ENCODE assay signal across 11 mouse cellular contexts in the genomic region with DNA sequence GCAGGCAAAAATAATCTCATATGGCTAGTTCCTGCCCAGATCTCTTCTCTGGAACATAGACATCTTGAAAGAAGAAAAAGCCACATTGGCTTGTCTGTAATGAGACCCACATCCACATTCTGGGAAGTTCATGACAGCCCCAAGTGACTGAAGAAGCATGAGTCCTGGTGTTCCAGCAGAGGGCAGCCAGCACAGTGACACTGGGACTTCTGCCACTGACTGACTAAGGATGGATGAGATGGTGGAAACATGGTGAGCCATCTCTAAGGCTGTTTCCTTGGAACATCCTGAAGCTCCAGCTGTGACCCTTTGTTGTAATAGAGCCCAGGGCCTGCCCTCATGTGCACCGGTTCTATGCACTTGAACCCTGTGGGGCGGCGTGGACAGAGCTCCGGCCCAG. TPM values are rescaled to one million over a fixed set of nuclear protein-coding genes. Genes with fewer than 3 reads are reported as not detected.
DNase-seq lines count a peak whose midpoint lies in the region; ATAC-seq and TF ChIP-seq lines count a peak whose summit lies in the region.
"Had no signal": no experiment of that assay in that cellular context is flagged by ENCODE, and none has a peak within 500 bp of the region (broad histone marks: within the 10 kb centered on the region; RNA-seq: fewer than 3 reads in every experiment).

No protein-coding gene starts in this region.

- H3K79me2 ChIP-seq in heart, adult 2 months (replicated peaks; ENCODE audit: control insufficient read depth, insufficient read depth, low read length): no peaks in the 10 kb centered on the region

- H3K36me3 ChIP-seq in heart, adult 2 months (ENCODE audit: control insufficient read depth, insufficient read depth, low read length): no peaks in the 10 kb centered on the region
- H3K36me3 ChIP-seq in heart, embryonic 11.5 days (ENCODE audit: control insufficient read depth, insufficient read depth, low read length): no peaks in the 10 kb centered on the region
- no peaks in the 10 kb centered on the region for H3K36me3 ChIP-seq in midbrain, postnatal 0 days (ENCODE audit: insufficient read depth, low read length)
- H3K36me3 ChIP-seq in midbrain, embryonic 11.5 days (ENCODE audit: control insufficient read depth, insufficient read depth, low read length): no peaks in the 10 kb centered on the region
- no peaks in the 10 kb centered on the region for H3K36me3 ChIP-seq in stomach, postnatal 0 days (ENCODE audit: control insufficient read depth, insufficient read depth, low read length)

- peak in 1 of 2 experiments; percentile 54 for DNase-seq in heart, adult 2 months
- no peak for DNase-seq in midbrain, postnatal 0 days (ENCODE audit: low spot score)
- no peak for DNase-seq in midbrain, embryonic 11.5 days (ENCODE audit: low spot score, missing footprints)
- DNase-seq in heart, postnatal 10 days: peak; percentile 52 to 60
- no peak for DNase-seq in stomach, postnatal 0 days (ENCODE audit: low spot score)
- DNase-seq in spleen, postnatal 10 days (ENCODE audit: low spot score in 2 of 2): no peak
- DNase-seq: gastrocnemius, postnatal 25 days; thymus, postnatal 25 days had no signal

- H3K27me3 ChIP-seq in heart, adult 2 months (ENCODE audit: control insufficient read depth, insufficient read depth, low read length): no peaks in the 10 kb centered on the region
- no peaks in the 10 kb centered on the region for H3K27me3 ChIP-seq in heart, embryonic 11.5 days (ENCODE audit: control insufficient read depth, insufficient read depth, low read length)
- no peaks in the 10 kb centered on the region for H3K27me3 ChIP-seq in midbrain, postnatal 0 days (ENCODE audit: insufficient read depth, low read length)
- no peaks in the 10 kb centered on the region for H3K27me3 ChIP-seq in midbrain, embryonic 11.5 days (ENCODE audit: control insufficient read depth, insufficient read depth, low read length)
- H3K27me3 ChIP-seq in stomach, postnatal 0 days (ENCODE audit: control insufficient read depth, insufficient read depth, low read length): no peaks in the 10 kb centered on the region

- H3K9me3 ChIP-seq in heart, embryonic 11.5 days (replicated peaks; ENCODE audit: control insufficient read depth, low read length): no peaks in the 10 kb centered on the region
- no peaks in the 10 kb centered on the region for H3K9me3 ChIP-seq in midbrain, postnatal 0 days (ENCODE audit: low read length)
- no peaks in the 10 kb centered on the region for H3K9me3 ChIP-seq in midbrain, embryonic 11.5 days (ENCODE audit: control insufficient read depth, low read length)
- no peaks in the 10 kb centered on the region for H3K9me3 ChIP-seq in stomach, postnatal 0 days (ENCODE audit: control insufficient read depth, low read length)

- H3K4me3 ChIP-seq in heart, adult 2 months: no peak overlapping the region
- H3K4me3 ChIP-seq in heart, embryonic 11.5 days (ENCODE audit: low read depth, low read length): no peak overlapping the region
- H3K4me3 ChIP-seq in midbrain, postnatal 0 days (ENCODE audit: low read depth, low read length): no peak overlapping the region
- no peak overlapping the region for H3K4me3 ChIP-seq in midbrain, embryonic 11.5 days (ENCODE audit: low read depth, low read length)
- no peak overlapping the region for H3K4me3 ChIP-seq in stomach, postnatal 0 days (ENCODE audit: low read depth, low read length)

- no peak overlapping the region for H3K27ac ChIP-seq in heart, adult 2 months
- no peak overlapping the region for H3K27ac ChIP-seq in heart, embryonic 11.5 days (ENCODE audit: low read depth, low read length)
- no peak overlapping the region for H3K27ac ChIP-seq in midbrain, postnatal 0 days (ENCODE audit: low read depth, low read length)
- H3K27ac ChIP-seq in midbrain, embryonic 11.5 days (ENCODE audit: low read depth, low read length): no peak overlapping the region
- H3K27ac ChIP-seq in stomach, postnatal 0 days (replicated peaks): no peak overlapping the region
- H3K27ac ChIP-seq: hindbrain, embryonic 14.5 days had no signal

- intact Hi-C loops in heart, adult 2 months (cut with DNase I): no loop called here
- intact Hi-C loops in heart, postnatal 10 days (cut with DNase I): no loop called here

- 59% methylated on average over 4 of the region's 4 CpGs for WGBS in heart, adult 2 months
- WGBS in heart, embryonic 11.5 days (ENCODE audit: insufficient replicate concordance): 80% methylated on average over 4 of the region's 4 CpGs
- WGBS in midbrain, postnatal 0 days: 86% methylated on average over 4 of the region's 4 CpGs
- 91% methylated on average over 4 of the region's 4 CpGs for WGBS in midbrain, embryonic 11.5 days
- WGBS in stomach, postnatal 0 days: 86% methylated on average over 4 of the region's 4 CpGs

- no peak for ATAC-seq in heart, embryonic 11.5 days (replicated peaks; ENCODE audit: insufficient number of reproducible peaks, low FRiP score, low TSS enrichment)
- no peak for ATAC-seq in midbrain, postnatal 0 days (ENCODE audit: low FRiP score)
- ATAC-seq in midbrain, embryonic 11.5 days (ENCODE audit: low FRiP score): no peak
- ATAC-seq in stomach, postnatal 0 days (ENCODE audit: low FRiP score, low TSS enrichment): no peak
- no peak for ATAC-seq in monocyte, adult 5-6 weeks (replicated peaks; ENCODE audit: insufficient number of reproducible peaks, low FRiP score, low TSS enrichment, poor library complexity, severe bottlenecking)

- no peak overlapping the region for H3K4me2 ChIP-seq in heart, embryonic 11.5 days
- no peak overlapping the region for H3K4me2 ChIP-seq in midbrain, postnatal 0 days (ENCODE audit: low read depth, low read length, poor library complexity, severe bottlenecking)
- no peak overlapping the region for H3K4me2 ChIP-seq in midbrain, embryonic 11.5 days
- no peak overlapping the region for H3K4me2 ChIP-seq in stomach, postnatal 0 days (replicated peaks; ENCODE audit: low read depth)
- H3K4me2 ChIP-seq: hindbrain, embryonic 14.5 days had no signal

- no peaks in the 10 kb centered on the region for H3K4me1 ChIP-seq in heart, adult 2 months (ENCODE audit: control insufficient read depth, insufficient read depth, low read length)
- H3K4me1 ChIP-seq in heart, embryonic 11.5 days (ENCODE audit: control insufficient read depth, insufficient read depth, low read length): no peaks in the 10 kb centered on the region
- no peaks in the 10 kb centered on the region for H3K4me1 ChIP-seq in midbrain, postnatal 0 days (ENCODE audit: insufficient read depth, low read length)
- no peaks in the 10 kb centered on the region for H3K4me1 ChIP-seq in midbrain, embryonic 11.5 days (ENCODE audit: control insufficient read depth, insufficient read depth, low read length)
- no peaks in the 10 kb centered on the region for H3K4me1 ChIP-seq in stomach, postnatal 0 days (replicated peaks; ENCODE audit: control insufficient read depth, insufficient read depth)

- TF ChIP-seq CTCF in heart, adult 2 months (IDR thresholded peaks at IDR 0.05): peak; percentile 55
- peak; percentile 47 for TF ChIP-seq CTCF in midbrain, postnatal 0 days (IDR thresholded peaks at IDR 0.05)
- TF ChIP-seq CTCF in stomach, postnatal 0 days (IDR thresholded peaks at IDR 0.05; ENCODE audit: low read depth): peak; percentile 61

- no peak for TF ChIP-seq POLR2A in heart, adult 2 months (IDR thresholded peaks at IDR 0.05; ENCODE audit: insufficient read depth, low read depth, low read length)

- no peak overlapping the region for H3K9ac ChIP-seq in heart, adult 2 months (ENCODE audit: low read depth, low read length)
- H3K9ac ChIP-seq in heart, embryonic 11.5 days (ENCODE audit: low read depth, low read length): no peak overlapping the region
- H3K9ac ChIP-seq in midbrain, postnatal 0 days (replicated peaks; ENCODE audit: low read length, poor library complexity, severe bottlenecking): no peak overlapping the region
- H3K9ac ChIP-seq in midbrain, embryonic 11.5 days (ENCODE audit: low read length): no peak overlapping the region
- no peak overlapping the region for H3K9ac ChIP-seq in stomach, postnatal 0 days (ENCODE audit: low read length)
- H3K9ac ChIP-seq: hindbrain, embryonic 14.5 days had no signal

- 0 out of 2 replicates have a peak, but pooled peaks have one; percentile 37 for TF ChIP-seq EP300 in heart, adult 2 months (IDR thresholded peaks at IDR 0.05; ENCODE audit: insufficient read depth, low read depth, low read length)
- TF ChIP-seq EP300 in stomach, postnatal 0 days (optimal IDR thresholded peaks at IDR 0.05): no peak

RNA-seq across cellular contexts. Expression of a gene that starts 25.7 kb away (rescaled TPM):
- total RNA-seq in heart, adult 2 months (2021): not detected
- polyA plus RNA-seq in heart, adult 2 months (2012; rRNA removed): 0.06 TPM in 2 replicates
- polyA plus RNA-seq in heart, embryonic 11.5 days (2014; fragmentation: Nextera tagmentation; extraction: Ambion mirVana): 0.31 TPM in 1 of 2 replicates, not detected in the other
- 0.14 and 0.16 TPM in 2 replicates for total RNA-seq in midbrain, postnatal 0 days (2014; rRNA removed)
- 0.18 and 0.63 TPM in 2 replicates for polyA plus RNA-seq in midbrain, postnatal 0 days (2015; fragmentation: Nextera tagmentation; extraction: Ambion mirVana)
- 0.37 and 0.41 TPM in 2 replicates for polyA plus RNA-seq in midbrain, embryonic 11.5 days (2014; fragmentation: Nextera tagmentation; extraction: Ambion mirVana)
- total RNA-seq in heart, postnatal 10 days (2021): under 1 TPM in 1 of 2 experiments, not detected in 1; 0.27 TPM
- 0.21 and 0.27 TPM in 2 replicates for polyA plus RNA-seq in stomach, postnatal 0 days (2015; fragmentation: Nextera tagmentation; extraction: Ambion mirVana)
- not detected in 3 replicates for total RNA-seq in monocyte, adult 5-6 weeks (2017)

Comparison
In these comparisons a context has a peak if more than half of its experiments do, and no peak if none do; other contexts are left out.
1. DNase-seq: peak in heart, postnatal 10 days (2 of 2); none in midbrain, postnatal 0 days (single experiment), midbrain, embryonic 11.5 days (single experiment), stomach, postnatal 0 days (single experiment) and spleen, postnatal 10 days (0 of 2).
2. Peak in every context shown above with its lines, with median percentiles within 50 percentile points of each other: CTCF ChIP-seq.